Mouse (Mus musculus) induced T-regulatory cell, adult 2 months (primary cell): ENCODE measurements around the gene Csrp3.
A peak's percentile ranks its signal among the peaks of the same experiment; 100 is the strongest.

Source experiments
- DNase-seq: peaks from one replicate; pipeline ENCODE4 v3.0.0-alpha.2; 2012; ENCODE audit warnings: low read depth

Csrp3 gene

DNA sequence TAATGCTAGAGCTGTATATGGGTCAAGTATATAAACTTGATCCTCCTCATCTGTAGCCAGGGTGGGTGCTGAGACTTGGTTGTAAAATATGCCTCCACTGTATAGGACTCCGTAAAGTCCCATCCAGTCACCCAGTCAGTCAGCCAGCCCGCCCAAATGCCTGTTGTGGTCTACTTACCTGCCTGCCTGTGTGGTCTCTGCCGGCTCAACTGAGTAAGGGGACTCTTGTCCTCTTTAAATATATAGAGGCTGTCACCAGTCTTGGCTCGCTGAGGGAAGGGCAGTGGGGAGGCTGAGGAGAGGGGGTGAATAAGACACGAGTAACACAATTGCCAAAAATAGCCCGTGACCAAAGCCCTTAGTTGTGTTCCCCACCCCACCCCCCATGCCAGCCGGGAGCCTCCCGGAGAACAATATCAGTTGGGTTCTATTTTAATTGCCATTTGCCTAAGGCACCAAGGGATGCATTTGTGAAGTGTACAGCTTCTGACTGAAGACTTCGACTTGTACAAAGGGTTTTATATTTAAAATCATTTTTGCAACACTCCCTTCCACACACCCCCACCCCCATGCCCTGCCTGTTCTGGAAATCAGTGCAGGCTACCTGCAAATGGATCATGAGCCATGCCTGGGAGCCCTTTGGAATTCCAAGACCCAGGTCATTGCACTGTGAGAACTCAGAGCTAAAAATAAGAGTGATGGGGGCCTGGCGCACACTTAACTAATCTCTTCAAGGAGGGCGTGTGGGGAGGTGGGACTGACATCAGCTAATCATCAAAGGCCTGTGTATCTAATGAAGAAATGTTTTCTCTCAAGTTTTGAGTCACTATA lies at the start of gene Csrp3:
Csrp3 (minus strand) TSS at position 214 of the 831 bp plus-strand sequence.
- no peak for DNase-seq

- DNase-seq = no peak
These were observed 48.2 kb upstream of the Csrp3 start for GRCm38 (mm10) chr7:48896051-48896450.

- no peak for DNase-seq
These were observed 47.6 kb upstream of the Csrp3 start for GRCm38 (mm10) chr7:48895475-48895874.

- DNase-seq = no peak
These were observed 46.9 kb upstream of the Csrp3 start for GRCm38 (mm10) chr7:48894763-48895162.

GRCm38 (mm10) chr7:48894152-48894551 lies 46.3 kb upstream of the Csrp3 start:
- peak; percentile 79 for DNase-seq

DNA sequence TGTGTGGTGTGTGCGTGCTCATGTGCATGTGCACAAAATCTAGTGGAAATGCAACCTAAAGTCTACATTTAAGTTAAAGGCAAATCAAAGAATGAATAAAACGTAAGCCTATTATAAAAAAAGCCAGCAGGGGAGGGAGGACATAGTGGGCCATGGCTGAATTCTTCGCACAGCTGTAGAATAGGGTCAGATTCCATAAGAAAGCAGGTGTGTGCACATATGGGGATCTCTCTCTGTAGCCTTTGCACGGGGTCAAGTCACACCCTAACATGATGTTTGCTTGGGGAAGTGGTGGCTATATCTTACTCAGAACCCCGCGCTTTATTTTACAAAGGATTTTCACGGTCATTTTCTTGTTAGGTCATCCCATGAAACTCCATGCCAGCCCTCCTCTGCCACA lies 45.3 kb upstream of the Csrp3 start:
- no peak for DNase-seq

GRCm38 (mm10) chr7:48891029-48891428 lies 43.2 kb upstream of the Csrp3 start:
- DNase-seq = no peak

DNA sequence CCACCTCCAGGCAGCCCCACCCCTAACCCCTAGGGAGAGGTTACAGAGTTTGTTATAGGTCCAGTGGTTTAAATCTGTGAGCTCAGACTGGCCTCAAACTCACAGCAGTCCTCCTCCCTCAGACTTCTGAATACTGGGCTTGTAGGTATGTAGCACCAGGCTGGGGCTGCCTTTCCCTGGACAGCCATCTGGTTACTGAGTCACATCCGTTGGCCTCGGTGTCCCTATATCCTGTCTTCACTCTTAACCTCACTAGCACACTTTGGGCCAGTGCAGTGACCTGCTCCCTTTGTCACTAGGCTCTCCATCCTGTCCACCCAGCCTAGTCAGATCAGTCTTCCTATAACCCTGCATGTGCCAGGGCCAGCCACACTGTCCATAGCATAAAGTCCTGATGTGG lies 40.9 kb upstream of the Csrp3 start:
- no peak for DNase-seq

DNA sequence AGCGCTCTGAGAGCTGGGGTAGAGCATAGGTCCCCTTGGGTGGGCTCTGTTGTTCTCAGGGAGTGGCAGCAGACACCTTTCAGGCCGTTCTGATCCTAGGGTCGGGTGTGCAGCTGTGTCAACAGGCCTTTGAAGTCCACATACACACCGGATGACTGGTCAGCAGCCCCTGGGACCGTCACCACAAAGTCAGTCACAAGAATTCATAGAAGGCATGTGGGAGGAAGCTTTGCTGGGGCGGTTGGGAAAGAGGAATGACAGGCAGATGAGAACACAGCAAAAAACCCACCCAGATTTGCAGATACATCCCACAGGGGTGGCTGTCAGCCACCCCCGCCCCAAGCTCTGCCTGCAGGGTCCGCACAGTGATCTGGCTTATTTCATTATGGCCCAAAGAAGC lies 40.1 kb upstream of the Csrp3 start:
- no peak for DNase-seq

GRCm38 (mm10) chr7:48884266-48884611 lies 36.4 kb upstream of the Csrp3 start:
- DNase-seq = no peak

DNA sequence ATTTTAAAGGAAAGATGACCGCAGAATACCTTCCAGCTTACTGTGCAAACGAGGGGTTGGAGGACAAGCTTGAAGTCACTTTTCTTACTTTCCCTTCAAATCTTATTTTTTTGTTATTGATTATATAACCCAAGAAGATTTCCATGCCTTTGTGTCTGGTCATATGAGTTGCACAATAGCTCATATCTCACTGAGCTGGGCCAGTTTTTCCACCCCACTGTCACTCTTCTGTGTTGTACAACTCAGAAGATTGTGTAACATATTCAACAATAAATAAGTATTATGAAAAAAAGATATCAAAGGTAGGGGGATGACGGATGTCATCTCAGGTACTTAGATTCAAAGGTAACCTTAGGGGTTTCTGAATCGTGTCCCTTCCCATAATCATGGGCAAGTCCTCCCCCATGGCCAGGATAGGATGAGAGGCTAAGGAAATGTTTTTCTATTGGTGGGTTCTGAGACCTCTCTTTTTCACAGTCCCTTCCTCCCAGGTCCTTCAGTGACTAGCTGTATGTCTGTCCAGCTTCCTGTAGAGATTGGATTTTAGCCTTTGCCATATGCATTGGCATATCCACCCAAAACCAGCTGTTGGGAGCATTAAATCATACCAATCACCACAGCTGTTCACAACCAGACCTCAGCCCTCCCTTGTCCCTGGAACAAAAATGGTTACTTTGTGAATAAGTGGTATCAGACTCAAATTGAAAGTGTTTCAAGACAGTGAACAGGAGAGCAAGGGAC lies 35.9 kb upstream of the Csrp3 start:
- DNase-seq = no peak

DNA sequence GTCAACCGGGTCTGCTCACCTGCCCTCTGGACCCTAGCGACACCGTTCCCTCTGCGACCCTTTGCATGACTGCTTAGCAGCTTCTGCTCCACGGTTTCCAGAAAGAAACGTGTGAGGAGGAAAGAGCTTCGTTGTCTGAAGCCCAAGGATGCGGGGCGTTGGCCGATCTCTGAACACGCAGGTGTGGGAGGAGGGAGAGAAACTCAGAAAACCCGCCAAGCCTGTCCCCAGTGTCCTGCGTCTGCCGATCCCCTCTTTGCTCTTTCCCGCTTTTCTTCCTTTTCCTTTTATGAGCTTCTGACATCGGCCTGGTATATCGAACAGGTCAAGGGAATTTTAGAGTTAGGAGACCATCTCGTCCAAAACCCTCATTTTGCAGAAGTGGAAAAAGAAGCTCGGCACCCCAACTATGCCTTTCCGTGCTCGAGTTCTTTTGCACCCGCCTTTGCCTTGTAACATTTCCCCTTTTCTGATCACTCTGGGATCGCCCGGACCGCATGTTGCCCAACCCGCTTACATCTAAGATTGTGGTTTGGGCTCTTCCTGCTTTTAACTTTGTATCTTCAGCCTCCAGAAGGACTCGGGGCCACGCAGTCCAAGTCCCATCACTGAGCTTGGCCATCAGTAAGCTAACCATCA lies 34.3 kb upstream of the Csrp3 start:
- peak; percentile 45 for DNase-seq

GRCm38 (mm10) chr7:48881486-48881885 lies 33.7 kb upstream of the Csrp3 start, which contains the start of gene E2f8:
Gene E2f8, minus strand, starts transcription at chr7:48881596.
- DNase-seq = peak; percentile 84

- DNase-seq = peak; percentile 99
These were observed 33.0 kb upstream of the Csrp3 start for GRCm38 (mm10) chr7:48880591-48881481.

DNA sequence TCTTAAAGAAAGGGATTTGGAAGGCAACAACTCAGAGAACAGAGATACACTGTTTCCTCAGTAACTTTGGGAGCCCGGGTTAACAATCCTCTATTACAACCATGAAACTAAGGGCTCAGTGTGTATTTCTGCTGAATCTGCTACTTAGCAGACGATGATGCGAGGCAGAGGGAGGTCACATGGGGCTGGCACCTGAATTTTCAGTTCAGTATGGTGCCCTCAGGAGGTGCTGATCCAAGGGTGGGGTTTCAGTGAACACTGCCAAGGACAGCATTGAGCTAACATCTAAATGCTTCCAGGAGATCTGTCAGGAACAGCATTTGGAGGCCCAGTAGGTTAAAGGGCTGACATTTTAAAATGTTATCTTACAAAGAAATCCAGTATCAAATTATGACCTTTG lies 31.7 kb upstream of the Csrp3 start:
- peak; percentile 43 for DNase-seq

GRCm38 (mm10) chr7:48877786-48878390 lies 30.1 kb upstream of the Csrp3 start:
- DNase-seq = no peak

DNA sequence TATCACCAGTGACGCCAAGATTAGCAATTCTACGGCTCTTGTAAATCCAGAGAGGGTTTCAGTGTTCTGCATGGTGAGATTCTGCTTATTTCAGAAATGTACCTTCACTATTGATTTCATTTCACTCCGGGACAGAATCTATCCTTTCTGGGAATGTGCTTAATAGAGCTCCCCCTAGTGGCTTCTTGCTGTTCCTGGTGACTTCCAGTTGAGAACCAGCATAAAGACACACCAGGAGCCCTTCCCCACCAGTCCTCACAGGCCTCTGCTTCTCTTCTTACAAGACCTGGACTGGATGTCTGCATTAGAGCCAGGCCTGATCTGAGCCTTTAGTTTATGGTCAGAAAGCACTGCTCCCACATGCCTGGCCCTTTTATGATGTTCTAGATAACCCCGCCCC lies 28.7 kb upstream of the Csrp3 start:
- DNase-seq = peak; percentile 84

DNA sequence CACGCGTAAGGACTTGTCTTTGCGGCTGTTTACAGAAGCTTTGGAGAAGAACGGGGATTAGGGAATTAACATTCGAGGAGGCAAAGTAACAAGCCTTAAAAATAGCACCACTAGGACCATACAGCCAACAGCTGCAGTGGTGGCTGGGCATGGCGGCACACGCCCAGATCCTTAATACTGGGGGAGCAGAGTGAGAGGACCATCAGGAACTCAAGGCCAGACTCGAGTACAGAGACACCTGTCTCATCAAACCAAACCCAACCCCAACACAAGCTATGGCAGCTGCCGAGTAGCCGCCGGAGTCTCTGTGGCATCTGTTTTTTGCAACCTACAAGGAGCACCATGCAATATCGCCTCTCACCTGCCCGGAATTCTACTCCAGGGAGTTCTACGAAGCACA lies 27.3 kb upstream of the Csrp3 start:
- no peak for DNase-seq

GRCm38 (mm10) chr7:48871292-48871691 lies 23.5 kb upstream of the Csrp3 start:
- no peak for DNase-seq

DNA sequence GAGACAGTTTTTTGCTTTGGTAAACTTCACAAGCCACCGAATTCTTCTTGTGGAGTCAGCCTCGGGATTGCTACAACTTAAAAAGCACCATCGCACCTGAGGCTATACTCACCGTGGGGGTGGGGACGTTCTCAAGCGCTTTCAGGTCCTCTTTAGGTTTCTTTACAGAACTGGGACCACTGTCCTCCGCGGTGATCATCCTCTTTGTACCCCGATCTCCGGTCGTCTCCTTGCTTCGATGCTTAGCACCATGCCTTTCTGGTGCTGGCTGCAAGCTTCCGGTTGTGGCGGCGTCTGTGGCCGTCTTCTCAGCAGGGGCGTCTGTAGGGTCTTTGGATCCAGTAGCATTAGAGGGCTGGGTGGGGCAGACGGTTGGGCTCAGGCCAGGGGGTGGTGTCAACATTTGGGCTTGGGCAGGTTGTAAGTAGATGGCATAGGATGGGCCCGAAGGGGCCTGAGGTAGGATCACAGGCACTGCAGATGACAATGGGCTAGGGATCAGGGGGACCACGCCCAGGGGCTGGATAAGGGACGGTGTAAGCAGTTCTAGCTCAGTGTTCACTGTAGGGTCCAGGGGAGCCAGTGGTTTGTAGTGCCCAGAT lies 22.8 kb upstream of the Csrp3 start:
- no peak for DNase-seq

- DNase-seq = no peak
These were observed 22.3 kb upstream of the Csrp3 start for GRCm38 (mm10) chr7:48870144-48870543.
